Mouse (Mus musculus) layer of hippocampus, adult 8-10 months (tissue): Measurements from ENCODE around the gene Dand5. TPM values are rescaled to one million over a fixed set of nuclear protein-coding genes. Genes with fewer than 3 reads are reported as not detected.

ENCODE experiments used
- DNase-seq, 2 experiments: peaks; one replicate each; pipeline ENCODE4 v3.0.0; 2022; ENCODE audit warnings: low spot score in 2 of 2
- microRNA-seq, 2 experiments: library from miRNA; unstranded; fragments of <30 nt; microRNA quantifications; one replicate each; pipeline ENCODE4 v1.2.0; 2022
- total RNA-seq, 4 experiments: library from RNA; stranded (reverse); gene quantifications; 2 replicates each; pipeline ENCODE4 v1.2.4; 2022

Gene Dand5
- total RNA-seq, 4 experiments from 2014 or later, result 8.4 to 10.5 (median 8.9) TPM

DNA sequence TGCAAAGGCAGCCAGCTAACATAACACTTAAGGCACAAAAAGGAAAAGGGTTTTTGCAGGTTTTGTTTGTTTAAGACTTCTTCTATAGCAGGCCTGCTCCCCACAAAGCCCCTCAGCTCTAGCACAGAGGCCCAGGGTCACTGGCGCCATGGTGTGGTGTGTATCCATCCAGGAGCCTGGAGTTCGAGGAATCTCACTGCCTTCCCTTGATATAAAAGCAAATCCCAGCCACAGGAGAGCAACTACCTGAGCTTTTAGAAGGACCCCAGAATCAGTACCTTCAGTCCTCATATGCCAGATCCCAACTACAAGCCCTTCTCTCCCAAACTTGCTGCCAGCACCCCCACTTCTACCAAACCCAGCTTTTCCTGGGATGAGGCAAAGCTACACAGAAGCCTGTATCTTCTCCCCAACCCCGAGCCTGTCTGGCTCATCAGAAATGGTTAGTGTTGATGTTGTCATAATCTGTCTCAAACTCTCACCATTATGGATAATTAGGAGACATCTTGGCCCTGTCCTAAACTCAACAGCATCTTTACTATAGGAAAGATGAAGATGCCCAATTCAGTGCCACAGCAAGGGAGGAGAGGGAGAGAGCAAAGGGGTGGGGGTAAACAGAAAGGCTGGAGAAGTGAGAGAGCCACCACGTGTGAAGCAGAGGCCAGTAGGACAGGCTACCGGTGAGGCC, 51.5 kb downstream of the Dand5 start:
- no peak for DNase-seq

- no peak for DNase-seq
Observed at GRCm38 (mm10) chr8:84770100-84770953, 52.3 kb downstream of the Dand5 start.

DNA sequence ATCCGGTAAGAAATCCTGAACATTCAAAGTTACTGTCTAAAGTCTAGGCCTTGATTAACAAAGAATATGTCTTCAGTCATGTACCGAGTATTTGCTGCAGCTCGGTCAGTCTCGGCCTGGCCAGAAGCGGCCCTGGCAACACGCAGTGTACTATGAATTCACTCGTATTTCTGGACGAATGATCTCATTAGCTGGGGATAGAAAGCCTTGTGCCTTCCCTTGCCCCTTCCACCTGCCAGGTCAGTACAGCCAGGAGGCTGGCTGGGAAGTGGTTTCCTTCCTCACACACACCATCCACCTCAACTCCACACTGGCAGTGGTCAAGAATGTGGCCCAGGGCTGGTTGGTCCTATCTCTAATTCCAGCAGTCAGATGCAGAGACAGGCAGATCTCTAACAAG, 53.3 kb downstream of the Dand5 start:
- no peak for DNase-seq

DNA sequence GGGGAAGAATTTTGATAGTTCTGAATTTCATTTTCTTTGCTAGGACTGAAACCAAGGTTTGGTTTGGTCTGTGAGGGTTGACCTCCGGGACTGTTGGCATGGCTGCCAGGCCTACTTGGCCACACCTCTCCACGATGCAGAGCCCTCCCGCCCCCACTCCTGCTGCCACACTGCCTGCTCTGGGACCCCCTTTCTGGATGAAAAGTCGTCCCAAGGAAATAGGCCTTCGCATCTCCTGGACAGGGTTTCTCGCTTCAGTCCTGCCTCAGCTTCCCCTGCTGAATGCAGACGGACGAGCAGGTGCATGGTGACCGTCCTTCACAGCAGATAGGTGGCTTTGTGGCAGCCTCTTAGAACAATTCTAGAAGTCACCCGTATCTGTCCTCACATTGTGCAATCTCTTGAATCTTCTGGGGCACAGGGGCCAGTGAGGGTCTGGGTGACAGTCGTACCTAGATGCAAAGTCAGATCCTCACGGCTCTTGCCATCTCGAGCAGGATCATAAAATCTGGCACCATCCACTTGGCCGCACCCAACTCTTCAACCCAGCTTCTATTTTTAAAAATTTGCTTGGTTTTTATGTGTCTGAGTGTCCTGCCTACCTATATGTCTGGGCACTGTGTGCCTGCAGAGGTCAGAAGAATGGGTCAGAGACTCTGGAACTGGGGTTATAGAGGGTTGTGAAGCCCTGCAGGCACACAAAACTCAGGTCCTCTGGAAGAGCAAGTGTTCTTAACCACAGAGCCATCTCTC, 54.1 kb downstream of the Dand5 start:
- no peak for DNase-seq

DNA sequence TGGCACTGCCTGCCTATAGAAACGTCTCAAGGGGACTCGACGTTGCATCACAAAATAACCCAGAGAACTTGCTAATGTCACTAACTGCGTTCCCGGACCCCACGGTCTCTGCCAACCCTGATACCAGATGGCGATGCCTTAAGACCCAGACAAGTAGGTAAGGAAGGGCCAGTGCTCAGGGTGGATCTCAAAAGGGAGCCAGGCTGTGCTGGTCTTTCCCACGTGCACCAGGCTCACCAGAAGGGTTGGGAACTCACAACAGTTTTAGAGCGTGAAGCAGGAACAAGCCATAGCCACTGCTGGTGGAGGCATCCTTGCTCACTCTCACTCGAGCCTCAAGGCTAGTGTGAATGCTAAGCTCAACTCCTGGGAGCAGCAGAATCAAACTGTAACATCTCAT, 55.4 kb downstream of the Dand5 start:
- DNase-seq, result no peak

DNA sequence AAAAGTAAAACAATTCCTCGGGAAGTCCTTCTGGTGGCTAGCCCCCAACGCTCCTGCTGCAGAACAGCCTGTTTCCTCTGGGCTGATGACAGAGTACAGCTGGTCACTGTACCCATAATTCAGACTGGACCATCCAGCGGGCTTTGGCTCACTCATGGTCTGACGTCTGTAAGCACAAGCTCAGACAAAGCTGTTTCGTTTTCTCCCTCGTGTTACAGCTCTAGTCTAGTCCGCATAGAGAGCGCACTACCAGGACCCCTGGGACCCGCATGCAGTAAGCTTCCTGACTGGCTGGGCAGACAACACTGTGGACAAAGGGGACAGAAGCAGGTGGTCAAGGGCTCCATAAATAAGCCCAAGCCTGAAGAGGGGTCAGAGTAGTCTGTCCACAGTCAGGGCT, 56.2 kb downstream of the Dand5 start:
- no peak for DNase-seq

DNA sequence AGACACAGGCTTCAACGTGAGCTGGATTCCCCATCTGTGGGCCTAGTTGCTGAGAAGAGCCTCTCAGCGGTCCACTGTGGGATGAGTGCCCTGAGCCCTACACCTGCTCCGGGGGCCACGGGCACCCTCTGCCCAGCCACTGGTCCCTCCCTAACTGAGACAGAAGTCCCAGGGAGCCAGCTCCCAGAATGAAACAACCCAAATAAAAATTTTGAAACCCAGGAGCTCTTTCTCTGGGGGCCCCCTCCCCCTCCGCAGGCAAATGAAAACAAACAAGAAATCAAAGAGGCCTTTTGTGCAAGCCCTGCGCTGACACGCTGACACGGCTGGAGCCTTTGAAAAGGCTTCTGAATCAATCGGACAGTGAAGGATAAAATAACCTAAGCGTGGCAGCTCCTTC, 57.0 kb downstream of the Dand5 start:
- DNase-seq, result peak in 1 of 2 experiments; percentile 67

Small RNA genes lying within 50 kb of the gene (microRNA-seq; reads per million reads assigned to microRNA genes)
- gene Mir7069, result 7.7 to 8.8 reads per million in 2 experiments

Other genes with a start within 250 kb of the Dand5 start
- gene Ier2, start 160.0 kb downstream of the Dand5 start, total RNA-seq, result 10 to 100 TPM in 1 of 4 experiments, 1 to 10 TPM in 3; 7.0 to 10.2 (median 9.3) TPM
- gene Trmt1, start 136.5 kb downstream of the Dand5 start, total RNA-seq, result 100 to 1,000 TPM in 2 of 4 experiments, 10 to 100 TPM in 2; 91.6 to 133 (median 103) TPM
- 10 to 100 TPM; 86.2 to 91.2 (median 87.6) TPM for gene Nacc1, start 135.0 kb downstream of the Dand5 start, total RNA-seq
- gene Lyl1, start 121.4 kb downstream of the Dand5 start, total RNA-seq, result 1 to 10 TPM; 2.6 to 7.2 (median 4.8) TPM
- not detected for gene G430095P16Rik, start 99.8 kb downstream of the Dand5 start, total RNA-seq
- gene Nfix, start 22.5 kb downstream of the Dand5 start, total RNA-seq, result 100 to 1,000 TPM; 453 to 552 (median 494) TPM
- gene Gadd45gip1, start 8.7 kb upstream of the Dand5 start, total RNA-seq, result 10 to 100 TPM; 21.6 to 27.7 (median 23.3) TPM
- gene Rad23a, start 17.8 kb upstream of the Dand5 start, total RNA-seq, result 10 to 100 TPM; 66.4 to 76.2 (median 70.5) TPM
- gene Calr, start 24.1 kb upstream of the Dand5 start, total RNA-seq, result 100 to 1,000 TPM; 399 to 630 (median 506) TPM
- 10 to 100 TPM; 47.2 to 54.8 (median 52.9) TPM for gene Farsa, start 34.2 kb upstream of the Dand5 start, total RNA-seq
- 10 to 100 TPM; 13.0 to 18.4 (median 14.5) TPM for gene Syce2, start 49.3 kb upstream of the Dand5 start, total RNA-seq
- 10 to 100 TPM; 38.7 to 46.2 (median 40.4) TPM for gene Gcdh, start 71.1 kb upstream of the Dand5 start, total RNA-seq
- gene Klf1, start 79.1 kb upstream of the Dand5 start, total RNA-seq, result under 1 TPM in 2 of 4 experiments, not detected in 2; 0.21 to 0.31 TPM
- 10 to 100 TPM in 2 of 4 experiments, 1 to 10 TPM in 2; 4.4 to 18.9 (median 9.2) TPM for gene Dnase2a, start 85.7 kb upstream of the Dand5 start, total RNA-seq
- 10 to 100 TPM; 77.3 to 83.2 (median 80.8) TPM for gene Mast1, start 114.5 kb upstream of the Dand5 start, total RNA-seq
- 1 to 10 TPM; 1.5 to 2.5 (median 1.7) TPM for gene Rtbdn, start 124.2 kb upstream of the Dand5 start, total RNA-seq
- not detected for gene Gm49661, start 146.6 kb upstream of the Dand5 start, total RNA-seq
- 100 to 1,000 TPM; 328 to 367 (median 342) TPM for gene Prdx2, start 146.8 kb upstream of the Dand5 start, total RNA-seq
- gene Rnaseh2a, start 146.9 kb upstream of the Dand5 start, total RNA-seq, result 10 to 100 TPM; 36.2 to 46.2 (median 41.2) TPM
- 10 to 100 TPM; 61.1 to 79.5 (median 75.6) TPM for gene Junb, start 155.9 kb upstream of the Dand5 start, total RNA-seq
- 10 to 100 TPM; 10.9 to 11.6 (median 11.3) TPM for gene Hook2, start 167.8 kb upstream of the Dand5 start, total RNA-seq
- gene Best2, start 191.7 kb upstream of the Dand5 start, total RNA-seq, result not detected
- gene Asna1, start 202.5 kb upstream of the Dand5 start, total RNA-seq, result 100 to 1,000 TPM; 118 to 124 (median 122) TPM
- gene Trir, start 204.0 kb upstream of the Dand5 start, total RNA-seq, result 100 to 1,000 TPM; 105 to 121 (median 116) TPM
- gene Tnpo2, start 214.1 kb upstream of the Dand5 start, total RNA-seq, result 100 to 1,000 TPM; 146 to 188 (median 162) TPM
- gene Fbxw9, start 237.2 kb upstream of the Dand5 start, total RNA-seq, result 10 to 100 TPM; 18.1 to 24.4 (median 23.6) TPM
- gene Gm5741, start 245.2 kb upstream of the Dand5 start, total RNA-seq, result not detected
- 10 to 100 TPM; 57.7 to 62.2 (median 59.1) TPM for gene Dhps, start 248.9 kb upstream of the Dand5 start, total RNA-seq